Mouse (Mus musculus) G1E (cell line): Measurements from ENCODE around the gene Zfp976. TPM values are rescaled to one million over a fixed set of nuclear protein-coding genes. Genes with fewer than 3 reads are reported as not detected.

Experiments used
- ATAC-seq: 2 replicates; pipeline ENCODE4 v1.8.0; 2016; ENCODE audit warnings: mild to moderate bottlenecking; ENCODE audit not compliant: insufficient number of reproducible peaks, poor library complexity, low FRiP score, severe bottlenecking; ENCODE audit errors: extremely low read depth
- DNase-seq: peaks from one replicate; pipeline ENCODE4 v3.0.0; 2012; ENCODE audit warnings: low spot score
- H3K27me3 ChIP-seq: 2 replicates; pipeline ENCODE4 v1.6.1; 2012; ENCODE audit warnings: mild to moderate bottlenecking, low read length, inconsistent platforms; ENCODE audit not compliant: insufficient read depth
- H3K36me3 ChIP-seq: replicated peaks from 2 replicates; pipeline ENCODE3; 2012; ENCODE audit warnings: mild to moderate bottlenecking, inconsistent platforms
- H3K4me1 ChIP-seq: 2 replicates; pipeline ENCODE4 v1.6.1; 2012; ENCODE audit warnings: low read depth, low read length, inconsistent platforms, mixed read lengths; ENCODE audit not compliant: insufficient read depth
- H3K4me3 ChIP-seq: 2 replicates; pipeline ENCODE4 v1.5.1; 2012; ENCODE audit warnings: low read depth, mild to moderate bottlenecking, inconsistent platforms, low read length, moderate library complexity, mixed read lengths
- H3K9me3 ChIP-seq: replicated peaks from 2 replicates; pipeline ENCODE4 v1.6.1; 2012; ENCODE audit warnings: inconsistent platforms
- CTCF ChIP-seq: IDR thresholded peaks from 2 replicates; pipeline ENCODE4 v1.5.1; 2012; ENCODE audit warnings: low read depth, low read length, inconsistent platforms, mixed read lengths
- GATA1 ChIP-seq: IDR thresholded peaks from 2 replicates; pipeline ENCODE4 v1.6.1; 2012; ENCODE audit warnings: borderline replicate concordance, low read length, inconsistent platforms, mixed read lengths
- GATA2 ChIP-seq: IDR thresholded peaks from 2 replicates; pipeline ENCODE4 v1.6.1; 2012; ENCODE audit warnings: low read depth, low read length, inconsistent platforms, borderline replicate concordance
- POLR2AphosphoS5 ChIP-seq: IDR thresholded peaks from 2 replicates; pipeline ENCODE4 v1.6.1; 2012; ENCODE audit warnings: low read depth, low read length, inconsistent platforms; ENCODE audit not compliant: insufficient replicate concordance
- TAL1 ChIP-seq: conservative IDR thresholded peaks from 2 replicates; pipeline ENCODE4 v1.6.1; 2012; ENCODE audit warnings: low read depth, low read length, inconsistent platforms, mixed read lengths
- polyA plus RNA-seq: library from polyadenylated mRNA; stranded (reverse); fragments of >175 nt; gene quantifications from 2 replicates; pipeline ENCODE4 v1.2.3, GENCODE M21; 2012
- total RNA-seq, 2 experiments: library from RNA; stranded (forward) in 1 of 2; stranded (reverse) in 1 of 2; fragments of 200-1000 nt in 1 of 2; fragments of >200 nt in 1 of 2; fragmentation: Nextera tagmentation in 1 of 2; gene quantifications; 2 replicates each; pipeline ENCODE4 v1.2.3; 2014 to 2017

Gene Zfp976
- total and polyA plus RNA-seq, 3 experiments: 0.21 to 5.7 (median 5.6) TPM

GRCm38 (mm10) chr7:42578488-42578887 is 63.9 kb downstream of the Zfp976 start, which contains the start of gene Gm21028:
Gene Gm21028, minus strand, starts transcription at chr7:42578588.
- TF ChIP-seq TAL1 (no peak), POLR2AphosphoS5 (no peak), GATA2 (no peak), CTCF (no peak), GATA1 (no peak)
- no peak for ATAC-seq
- H3K36me3 ChIP-seq: no peaks in the 10 kb centered on the region
- H3K9me3 ChIP-seq: peaks cover 12% of the 10 kb centered on the region
- no peak within 1 kb of the TSS for H3K4me3 ChIP-seq
- no peaks in the 10 kb centered on the region for H3K27me3 ChIP-seq
- no peak for DNase-seq
- no peaks in the 10 kb centered on the region for H3K4me1 ChIP-seq

Other genes starting within 250 kb of the Zfp976 start
- gene 4933421I07Rik, start 194.5 kb downstream of the Zfp976 start, total RNA-seq (2014; fragmentation: Nextera tagmentation): not detected in 2 replicates
- gene 4933421I07Rik, start 194.5 kb downstream of the Zfp976 start, total RNA-seq (2017): 0.05 and 0.12 TPM in 2 replicates
- gene 4933421I07Rik, start 194.5 kb downstream of the Zfp976 start, polyA plus RNA-seq: not detected in 2 replicates
- 33.8 and 39.0 TPM in 2 replicates for gene Zfp141, start 136.8 kb downstream of the Zfp976 start, total RNA-seq (2014; fragmentation: Nextera tagmentation)
- gene Zfp141, start 136.8 kb downstream of the Zfp976 start, total RNA-seq (2017): 25.9 and 30.8 TPM in 2 replicates
- 2.4 and 3.0 TPM in 2 replicates for gene Zfp141, start 136.8 kb downstream of the Zfp976 start, polyA plus RNA-seq
- gene Gm21028, start 64.0 kb downstream of the Zfp976 start, total RNA-seq (2014; fragmentation: Nextera tagmentation): not detected in 2 replicates
- not detected in 2 replicates for gene Gm21028, start 64.0 kb downstream of the Zfp976 start, total RNA-seq (2017)
- gene Gm21028, start 64.0 kb downstream of the Zfp976 start, polyA plus RNA-seq: not detected in 2 replicates
- gene Zfp977, start 50.0 kb downstream of the Zfp976 start, total RNA-seq (2014; fragmentation: Nextera tagmentation): not detected in 2 replicates
- gene Zfp977, start 50.0 kb downstream of the Zfp976 start, total RNA-seq (2017): 0.17 and 0.71 TPM in 2 replicates
- gene Zfp977, start 50.0 kb downstream of the Zfp976 start, polyA plus RNA-seq: not detected in 2 replicates
- gene Zfp975, start 50.2 kb upstream of the Zfp976 start, total RNA-seq (2014; fragmentation: Nextera tagmentation): 12.6 and 15.6 TPM in 2 replicates
- gene Zfp975, start 50.2 kb upstream of the Zfp976 start, total RNA-seq (2017): 9.8 and 10.9 TPM in 2 replicates
- gene Zfp975, start 50.2 kb upstream of the Zfp976 start, polyA plus RNA-seq: 0.15 and 0.27 TPM in 2 replicates
- not detected in 2 replicates for gene Gm17067, start 84.4 kb upstream of the Zfp976 start, total RNA-seq (2014; fragmentation: Nextera tagmentation)
- gene Gm17067, start 84.4 kb upstream of the Zfp976 start, total RNA-seq (2017): 0.05 TPM in 1 of 2 replicates, not detected in the other
- not detected in 2 replicates for gene Gm17067, start 84.4 kb upstream of the Zfp976 start, polyA plus RNA-seq
- gene Vmn2r62, start 150.9 kb upstream of the Zfp976 start, total RNA-seq (2014; fragmentation: Nextera tagmentation): not detected in 2 replicates
- not detected in 2 replicates for gene Vmn2r62, start 150.9 kb upstream of the Zfp976 start, total RNA-seq (2017)
- not detected in 2 replicates for gene Vmn2r62, start 150.9 kb upstream of the Zfp976 start, polyA plus RNA-seq
- not detected in 2 replicates for gene Gm2381, start 224.6 kb upstream of the Zfp976 start, total RNA-seq (2014; fragmentation: Nextera tagmentation)
- 0.12 TPM in 1 of 2 replicates, not detected in the other for gene Gm2381, start 224.6 kb upstream of the Zfp976 start, total RNA-seq (2017)
- gene Gm2381, start 224.6 kb upstream of the Zfp976 start, polyA plus RNA-seq: not detected in 2 replicates